Mouse (Mus musculus) liver, embryonic 11.5 days (tissue): ENCODE data around the gene Foxo1. TPM values are rescaled to one million over a fixed set of nuclear protein-coding genes. Genes with fewer than 3 reads are reported as not detected.
A peak's percentile ranks its signal among the peaks of the same experiment; 100 is the strongest.

Source experiments
- ATAC-seq: fragments of 200-750 bp; cut with Nextera tagmentation; replicated peaks from 2 replicates; pipeline ENCODE4 v1.8.0; 2017; ENCODE audit warnings: moderate number of reproducible peaks, mild to moderate bottlenecking, moderate TSS enrichment, moderate library complexity; ENCODE audit not compliant: low FRiP score
- DNase-seq: peaks from one replicate; pipeline ENCODE4 v3.0.0-alpha.2; 2017; ENCODE audit warnings: low spot score
- H3K27ac ChIP-seq: fragments of 300-500 bp; sonication (generic); 2 replicates; pipeline ENCODE4 v1.5.1; 2014; ENCODE audit warnings: mild to moderate bottlenecking, low read depth, low read length, control low read depth
- H3K27me3 ChIP-seq: fragments of 300-500 bp; sonication (generic); replicated peaks from 2 replicates; pipeline ENCODE4 v1.6.1; 2014; ENCODE audit warnings: low read length, mixed read lengths; ENCODE audit not compliant: control insufficient read depth, insufficient read depth
- H3K36me3 ChIP-seq: fragments of 300-500 bp; sonication (generic); 2 replicates; pipeline ENCODE4 v1.6.1; 2014; ENCODE audit warnings: mild to moderate bottlenecking, low read length, moderate library complexity, mixed read lengths; ENCODE audit not compliant: control insufficient read depth, insufficient read depth
- H3K4me1 ChIP-seq: fragments of 300-500 bp; sonication (generic); replicated peaks from 2 replicates; pipeline ENCODE4 v1.6.1; 2014; ENCODE audit warnings: low read length, mixed read lengths; ENCODE audit not compliant: control insufficient read depth, insufficient read depth
- H3K4me2 ChIP-seq: fragments of 300-500 bp; sonication (generic); 2 replicates; pipeline ENCODE4 v1.6.1; 2014; ENCODE audit warnings: mild to moderate bottlenecking, control low read depth, moderate library complexity
- H3K4me3 ChIP-seq: fragments of 300-500 bp; sonication (generic); 2 replicates; pipeline ENCODE4 v1.5.1; 2014; ENCODE audit warnings: low read depth, low read length, control low read depth
- H3K9ac ChIP-seq: fragments of 300-500 bp; sonication (generic); 2 replicates; pipeline ENCODE4 v1.6.1; 2014; ENCODE audit warnings: low read depth, low read length, control low read depth
- H3K9me3 ChIP-seq: fragments of 300-500 bp; sonication (generic); 2 replicates; pipeline ENCODE4 v1.6.1; 2016; ENCODE audit warnings: low read length, inconsistent platforms, mixed read lengths; ENCODE audit not compliant: control insufficient read depth
- WGBS: fragments of 180-500 bp; shearing (Covaris S2); extraction: QIAGEN DNeasy Blood & Tissue Kit; methylation state at CpG from one replicate; pipeline ENCODE4 v1.1.7; 2014; 5-methylcytosine and 5-hydroxymethylcytosine counted together
- polyA plus RNA-seq: library from polyadenylated mRNA; unstranded; fragments of >200 nt; fragmentation: Nextera tagmentation; extraction: Ambion mirVana; gene quantifications from 2 replicates; pipeline ENCODE4 v1.2.1, GENCODE M21; 2014

The Foxo1 gene
- polyA plus RNA-seq, 1 experiment from 2014 or later: 3.6 TPM

- peaks cover 5% of the 10 kb centered on the region; the same call in 1 of the 2 replicates for H3K27me3 ChIP-seq
- H3K36me3 ChIP-seq: no peaks in the 10 kb centered on the region
- no peak for ATAC-seq
- no peak overlapping the region for H3K9ac ChIP-seq
- H3K4me3 ChIP-seq: no peak overlapping the region
- no peak overlapping the region for H3K27ac ChIP-seq
- no peak for DNase-seq
- H3K4me1 ChIP-seq: peaks cover 4% of the 10 kb centered on the region; the same call in 1 of the 2 replicates
- H3K9me3 ChIP-seq: no peaks in the 10 kb centered on the region
- peak overlapping the region; percentile 60 for H3K4me2 ChIP-seq
- 12% methylated on average over 19 of the region's 19 CpGs for WGBS
Observed at GRCm38 (mm10) chr3:52400284-52401161, 132.4 kb downstream of the Foxo1 start.

GRCm38 (mm10) chr3:52401162-52401928, 133.2 kb downstream of the Foxo1 start:
- no peak overlapping the region for H3K9ac ChIP-seq
- H3K9me3 ChIP-seq: no peaks in the 10 kb centered on the region
- H3K4me3 ChIP-seq: peak overlapping the region; percentile 30; the same call in 1 of the 2 replicates
- peak; percentile 56 for DNase-seq
- no peaks in the 10 kb centered on the region for H3K36me3 ChIP-seq
- 4% methylated on average over 26 of the region's 26 CpGs for WGBS
- peaks cover 4% of the 10 kb centered on the region; the same call in 1 of the 2 replicates for H3K4me1 ChIP-seq
- ATAC-seq: no peak
- no peak overlapping the region for H3K27ac ChIP-seq
- peak overlapping the region; percentile 60 for H3K4me2 ChIP-seq
- peaks cover 5% of the 10 kb centered on the region; the same call in 1 of the 2 replicates for H3K27me3 ChIP-seq

Other genes with a start within 250 kb of the Foxo1 start
- gene Maml3, start 163.3 kb upstream of the Foxo1 start, polyA plus RNA-seq: 2.9 and 3.1 TPM in 2 replicates